Mouse (Mus musculus) embryonic facial prominence, embryonic 15.5 days (tissue): Measurements from ENCODE around the gene Map2. TPM values are rescaled to one million over a fixed set of nuclear protein-coding genes. Genes with fewer than 3 reads are reported as not detected.

Experiments used
- ATAC-seq: fragments of 200-750 bp; cut with Nextera tagmentation; 2 replicates; pipeline ENCODE4 v1.8.0; 2017; ENCODE audit warnings: low read depth, moderate TSS enrichment; ENCODE audit not compliant: insufficient number of reproducible peaks, low FRiP score, low TSS enrichment
- H3K27ac ChIP-seq: fragments of 300-500 bp; sonication (generic); replicated peaks from 2 replicates; pipeline ENCODE4 v1.5.1; 2015; ENCODE audit warnings: mild to moderate bottlenecking, inconsistent platforms
- H3K27me3 ChIP-seq: fragments of 300-500 bp; sonication (generic); 2 replicates; pipeline ENCODE4 v1.6.1; 2015; ENCODE audit warnings: inconsistent platforms
- H3K36me3 ChIP-seq: fragments of 300-500 bp; sonication (generic); 2 replicates; pipeline ENCODE4 v1.6.1; 2015; ENCODE audit warnings: mild to moderate bottlenecking, inconsistent platforms
- H3K4me1 ChIP-seq: fragments of 300-500 bp; sonication (generic); 2 replicates; pipeline ENCODE4 v1.6.1; 2015; ENCODE audit warnings: inconsistent platforms
- H3K4me2 ChIP-seq: fragments of 300-500 bp; sonication (generic); replicated peaks from 2 replicates; pipeline ENCODE4 v1.6.1; 2015; ENCODE audit warnings: mild to moderate bottlenecking, inconsistent platforms
- H3K4me3 ChIP-seq: fragments of 300-500 bp; sonication (generic); replicated peaks from 2 replicates; pipeline ENCODE4 v1.5.1; 2015; ENCODE audit warnings: mild to moderate bottlenecking, inconsistent platforms
- H3K9ac ChIP-seq: fragments of 300-500 bp; sonication (generic); 2 replicates; pipeline ENCODE4 v1.6.1; 2015; ENCODE audit warnings: inconsistent platforms
- H3K9me3 ChIP-seq: fragments of 300-500 bp; sonication (generic); replicated peaks from 2 replicates; pipeline ENCODE4 v1.6.1; 2016; ENCODE audit warnings: inconsistent platforms
- WGBS: fragments of 180-500 bp; shearing (Covaris S2); methylation state at CpG from one replicate; pipeline ENCODE4 v1.1.7; 2015; 5-methylcytosine and 5-hydroxymethylcytosine counted together
- polyA plus RNA-seq: library from polyadenylated mRNA; unstranded; fragments of >200 nt; fragmentation: Nextera tagmentation; extraction: Ambion mirVana; gene quantifications from 2 replicates; pipeline ENCODE4 v1.2.1, GENCODE M21; 2015

Gene Map2
- polyA plus RNA-seq, 1 experiment from 2014 or later = 22.4 TPM

- ATAC-seq = no peak
- Histone ChIP-seq H3K9ac (no peak overlapping the region), H3K27ac (no peak overlapping the region), H3K4me1 (peaks cover 11% of the 10 kb centered on the region), H3K36me3 (no peaks in the 10 kb centered on the region), H3K9me3 (no peaks in the 10 kb centered on the region), H3K4me2 (no peak overlapping the region), H3K4me3 (no peak overlapping the region), H3K27me3 (no peaks in the 10 kb centered on the region; the same call in 1 of the 2 replicates)
- 48% methylated on average over 5 of the region's 5 CpGs for whole genome bisulfite sequencing
These were observed 1.4 kb upstream of the Map2 start for GRCm38 (mm10) chr1:66173630-66174029.

GRCm38 (mm10) chr1:66176012-66176837, 1.2 kb downstream of the Map2 start:
- peak overlapping the region; percentile 71 for H3K4me3 ChIP-seq
- 24% methylated on average over 9 of the region's 9 CpGs for WGBS
- no peaks in the 10 kb centered on the region for H3K9me3 ChIP-seq
- no peak overlapping the region for H3K9ac ChIP-seq
- ATAC-seq = no peak
- peak overlapping the region; percentile 95 for H3K4me2 ChIP-seq
- H3K27ac ChIP-seq = no peak overlapping the region
- no peaks in the 10 kb centered on the region; the same call in 1 of the 2 replicates for H3K27me3 ChIP-seq
- no peaks in the 10 kb centered on the region for H3K36me3 ChIP-seq
- H3K4me1 ChIP-seq = peaks cover 11% of the 10 kb centered on the region

GRCm38 (mm10) chr1:66176838-66177105, 1.7 kb downstream of the Map2 start:
- Histone ChIP-seq H3K4me2 (no peak overlapping the region; the same call in 1 of the 2 replicates), H3K36me3 (no peaks in the 10 kb centered on the region), H3K4me3 (peak overlapping the region; percentile 71; the same call in 1 of the 2 replicates), H3K9me3 (no peaks in the 10 kb centered on the region), H3K27me3 (no peaks in the 10 kb centered on the region; the same call in 1 of the 2 replicates), H3K4me1 (peaks cover 11% of the 10 kb centered on the region), H3K9ac (no peak overlapping the region), H3K27ac (no peak overlapping the region)
- no peak for ATAC-seq
- 73% methylated on average over 2 of the region's 2 CpGs for WGBS

- Histone ChIP-seq H3K4me2 (no peak overlapping the region), H3K4me3 (no peak overlapping the region), H3K9me3 (no peaks in the 10 kb centered on the region), H3K4me1 (peaks cover 11% of the 10 kb centered on the region), H3K36me3 (no peaks in the 10 kb centered on the region), H3K27ac (no peak overlapping the region), H3K9ac (no peak overlapping the region), H3K27me3 (no peaks in the 10 kb centered on the region; the same call in 1 of the 2 replicates)
- WGBS = 39% methylated on average over 4 of the region's 4 CpGs
- ATAC-seq = no peak
These were observed 2.6 kb downstream of the Map2 start for GRCm38 (mm10) chr1:66177489-66178170.

- Histone ChIP-seq H3K36me3 (no peaks in the 10 kb centered on the region), H3K27ac (no peak overlapping the region), H3K4me3 (no peak overlapping the region), H3K4me2 (no peak overlapping the region), H3K9me3 (no peaks in the 10 kb centered on the region), H3K9ac (no peak overlapping the region), H3K27me3 (no peaks in the 10 kb centered on the region), H3K4me1 (peaks cover 12% of the 10 kb centered on the region; the same call in 1 of the 2 replicates)
- WGBS = 34% methylated on average over 12 of the region's 12 CpGs
- no peak for ATAC-seq
These were observed 12.1 kb downstream of the Map2 start for GRCm38 (mm10) chr1:66187016-66187681.

- 91% methylated on average over 1 of the region's 1 CpGs for WGBS
- H3K9me3 ChIP-seq = no peaks in the 10 kb centered on the region
These were observed 17.3 kb downstream of the Map2 start for GRCm38 (mm10) chr1:66192401-66192800.

GRCm38 (mm10) chr1:66192891-66193290, 17.8 kb downstream of the Map2 start:
- no peak for ATAC-seq
- no peak overlapping the region for H3K4me3 ChIP-seq
- H3K27me3 ChIP-seq = no peaks in the 10 kb centered on the region
- no peaks in the 10 kb centered on the region for H3K9me3 ChIP-seq
- no peak overlapping the region for H3K27ac ChIP-seq
- H3K4me2 ChIP-seq = no peak overlapping the region
- no peaks in the 10 kb centered on the region for H3K4me1 ChIP-seq
- no peaks in the 10 kb centered on the region for H3K36me3 ChIP-seq
- H3K9ac ChIP-seq = no peak overlapping the region
- WGBS = 73% methylated on average over 2 of the region's 2 CpGs

More at GRCm38 (mm10) chr1:66192401-66192800, 17.3 kb downstream of the Map2 start:
- no peaks in the 10 kb centered on the region for H3K36me3 ChIP-seq
- H3K9ac ChIP-seq = no peak overlapping the region
- no peak overlapping the region for H3K4me2 ChIP-seq
- peaks cover under 1% of the 10 kb centered on the region; the same call in 1 of the 2 replicates for H3K4me1 ChIP-seq
- H3K27ac ChIP-seq = no peak overlapping the region
- H3K4me3 ChIP-seq = no peak overlapping the region
- ATAC-seq = no peak
- no peaks in the 10 kb centered on the region for H3K27me3 ChIP-seq

GRCm38 (mm10) chr1:66195040-66195726, 20.1 kb downstream of the Map2 start:
- no peak overlapping the region for H3K9ac ChIP-seq
- H3K4me1 ChIP-seq = no peaks in the 10 kb centered on the region
- no peak overlapping the region for H3K4me2 ChIP-seq
- H3K4me3 ChIP-seq = no peak overlapping the region
- H3K27ac ChIP-seq = no peak overlapping the region
- H3K36me3 ChIP-seq = no peaks in the 10 kb centered on the region
- H3K9me3 ChIP-seq = no peaks in the 10 kb centered on the region
- WGBS = 76% methylated on average over 13 of the region's 13 CpGs
- H3K27me3 ChIP-seq = no peaks in the 10 kb centered on the region
- ATAC-seq = no peak

GRCm38 (mm10) chr1:66196240-66196639, 21.2 kb downstream of the Map2 start:
- Histone ChIP-seq H3K36me3 (no peaks in the 10 kb centered on the region), H3K27ac (no peak overlapping the region), H3K4me3 (no peak overlapping the region), H3K4me1 (no peaks in the 10 kb centered on the region), H3K4me2 (no peak overlapping the region), H3K9ac (no peak overlapping the region), H3K9me3 (no peaks in the 10 kb centered on the region), H3K27me3 (no peaks in the 10 kb centered on the region)
- 85% methylated on average over 4 of the region's 4 CpGs for WGBS
- no peak for ATAC-seq

- 82% methylated on average over 4 of the region's 4 CpGs for WGBS
- Histone ChIP-seq H3K4me2 (no peak overlapping the region), H3K27ac (no peak overlapping the region), H3K9me3 (no peaks in the 10 kb centered on the region), H3K4me3 (no peak overlapping the region), H3K27me3 (no peaks in the 10 kb centered on the region), H3K4me1 (no peaks in the 10 kb centered on the region), H3K9ac (no peak overlapping the region), H3K36me3 (no peaks in the 10 kb centered on the region)
- ATAC-seq = no peak
These were observed 21.6 kb downstream of the Map2 start for GRCm38 (mm10) chr1:66196716-66197115.

- ATAC-seq = no peak
- 79% methylated on average over 2 of the region's 2 CpGs for WGBS
- no peaks in the 10 kb centered on the region for H3K27me3 ChIP-seq
- H3K27ac ChIP-seq = no peak overlapping the region
- no peak overlapping the region for H3K4me3 ChIP-seq
- no peak overlapping the region for H3K9ac ChIP-seq
- H3K4me1 ChIP-seq = no peaks in the 10 kb centered on the region
- no peak overlapping the region for H3K4me2 ChIP-seq
- no peaks in the 10 kb centered on the region for H3K9me3 ChIP-seq
- H3K36me3 ChIP-seq = no peaks in the 10 kb centered on the region
These were observed 30.4 kb downstream of the Map2 start for GRCm38 (mm10) chr1:66205517-66205916.
